Mouse (Mus musculus) large intestine, adult 2 months (tissue): ENCODE measurements around the gene Ruvbl1. TPM values are rescaled to one million over a fixed set of nuclear protein-coding genes. Genes with fewer than 3 reads are reported as not detected.

Experiments used
- DNase-seq: peaks from one replicate; pipeline ENCODE4 v3.0.0-alpha.2; 2012; ENCODE audit warnings: low read depth, low spot score
- WGBS: fragments of 180-500 bp; shearing (Covaris S2); methylation state at CpG from one replicate; pipeline ENCODE4 v1.1.7; 2018; 5-methylcytosine and 5-hydroxymethylcytosine counted together
- polyA plus RNA-seq: library from polyadenylated mRNA; depleted of rRNA; stranded (reverse); fragments of >200 nt; gene quantifications from 2 replicates; pipeline ENCODE4 v1.2.3, GENCODE M21; 2012

The Ruvbl1 gene
- polyA plus RNA-seq, 1 experiment = 25.3 TPM

- 90% methylated on average over 12 of the region's 12 CpGs for WGBS
Observed at GRCm38 (mm10) chr6:88490629-88491354, 25.6 kb downstream of the Ruvbl1 start.

DNA sequence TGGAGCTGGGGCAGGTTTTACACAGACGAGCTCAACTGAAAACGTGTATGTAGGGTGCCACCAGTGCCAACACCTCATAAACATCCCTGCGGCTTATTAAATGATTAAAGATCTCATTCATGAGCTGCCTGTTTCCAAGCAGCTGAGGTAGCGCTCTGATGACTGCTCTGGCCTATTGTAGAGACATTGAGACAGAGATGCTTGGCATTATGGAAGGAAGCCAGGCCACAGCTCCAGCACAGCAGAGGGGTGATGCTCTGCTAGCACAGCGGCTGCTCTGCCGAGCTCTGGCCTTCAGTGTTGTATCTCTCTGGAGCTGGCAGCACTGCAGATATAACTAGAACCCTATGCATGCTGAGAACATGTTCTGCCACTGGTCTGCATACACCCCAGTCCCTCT, 28.5 kb downstream of the Ruvbl1 start:
- WGBS = 80% methylated on average over 6 of the region's 6 CpGs

More at GRCm38 (mm10) chr6:88490629-88491354, 25.6 kb downstream of the Ruvbl1 start:
- no peak for DNase-seq

DNA sequence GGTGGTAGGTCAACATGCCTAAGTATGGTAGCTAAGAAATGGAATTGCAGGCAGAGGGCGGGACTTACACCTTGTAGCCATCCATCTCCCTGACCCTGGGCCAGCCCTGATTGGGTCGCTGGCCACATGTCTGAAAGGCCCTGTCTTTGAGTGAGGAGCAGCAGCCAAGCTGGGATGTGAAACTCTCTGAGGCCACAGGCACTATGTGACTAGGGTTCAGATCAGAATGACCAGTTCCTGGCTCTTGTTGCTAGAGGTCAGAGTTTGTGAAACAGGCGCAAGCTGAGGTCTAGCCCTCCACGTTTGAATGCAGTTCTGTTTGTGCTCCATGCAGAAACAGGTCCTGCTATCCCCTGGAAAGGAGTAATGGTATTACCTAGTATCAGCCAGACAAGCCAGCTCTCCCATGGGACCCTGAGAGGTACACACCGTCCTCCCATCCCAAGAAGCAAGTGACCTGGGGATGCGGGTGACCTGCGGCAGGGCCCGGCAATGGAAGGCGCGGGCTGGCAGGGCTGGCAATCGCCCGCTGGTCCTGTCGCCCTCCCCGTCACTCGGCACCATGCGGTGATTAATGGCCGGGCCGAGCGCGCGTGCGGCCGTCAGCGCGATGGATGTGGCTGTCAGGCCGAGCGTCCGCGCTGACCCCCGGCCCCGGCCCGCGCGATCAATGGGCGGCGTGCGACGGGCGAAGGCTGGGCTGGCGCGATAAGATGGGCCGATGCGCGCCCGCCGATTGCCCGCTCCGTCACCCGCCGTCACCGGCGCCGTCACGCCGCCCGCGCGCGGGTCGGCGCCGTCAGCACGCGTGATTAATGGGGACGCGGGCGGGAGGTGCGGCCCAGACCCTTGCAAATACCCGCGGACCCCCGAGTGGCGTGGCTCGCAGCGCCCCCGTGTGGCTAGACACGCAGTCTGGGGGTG, 34.5 kb downstream of the Ruvbl1 start:
- WGBS = 5% methylated on average over 76 of the region's 76 CpGs
- no peak for DNase-seq

More for the DNA sequence above, 28.5 kb downstream of the Ruvbl1 start:
- DNase-seq = no peak

DNA sequence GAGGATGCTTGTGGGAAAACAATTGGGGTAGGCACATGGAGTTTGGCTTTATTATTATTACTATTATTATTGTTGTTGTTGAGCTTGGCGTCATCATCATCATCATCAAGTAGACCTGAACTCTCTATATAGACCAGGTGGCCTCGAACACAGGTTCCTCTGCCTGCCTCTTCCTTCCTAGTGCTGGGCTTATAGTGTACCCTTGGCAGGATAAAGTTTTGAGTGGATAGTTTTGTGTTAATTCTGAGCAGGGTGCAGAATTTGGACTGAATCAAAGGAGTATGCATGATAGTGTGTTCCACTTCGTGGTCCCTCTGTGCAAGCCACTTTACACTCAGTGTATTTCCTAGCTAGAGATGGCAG, 35.2 kb downstream of the Ruvbl1 start:
- WGBS = 9% methylated on average over 3 of the region's 3 CpGs

GRCm38 (mm10) chr6:88502030-88502970, 37.1 kb downstream of the Ruvbl1 start:
- 75% methylated on average over 13 of the region's 13 CpGs for WGBS
- no peak for DNase-seq

More for the DNA sequence above, 35.2 kb downstream of the Ruvbl1 start:
- no peak for DNase-seq

- 78% methylated on average over 4 of the region's 4 CpGs for WGBS
- DNase-seq = no peak
Observed at GRCm38 (mm10) chr6:88503044-88503443, 37.8 kb downstream of the Ruvbl1 start.

- 87% methylated on average over 8 of the region's 8 CpGs for WGBS
- no peak for DNase-seq
Observed at GRCm38 (mm10) chr6:88513984-88514383, 48.8 kb downstream of the Ruvbl1 start.

- no peak for DNase-seq
- WGBS = 89% methylated on average over 4 of the region's 4 CpGs
Observed at GRCm38 (mm10) chr6:88514546-88514945, 49.3 kb downstream of the Ruvbl1 start.

DNA sequence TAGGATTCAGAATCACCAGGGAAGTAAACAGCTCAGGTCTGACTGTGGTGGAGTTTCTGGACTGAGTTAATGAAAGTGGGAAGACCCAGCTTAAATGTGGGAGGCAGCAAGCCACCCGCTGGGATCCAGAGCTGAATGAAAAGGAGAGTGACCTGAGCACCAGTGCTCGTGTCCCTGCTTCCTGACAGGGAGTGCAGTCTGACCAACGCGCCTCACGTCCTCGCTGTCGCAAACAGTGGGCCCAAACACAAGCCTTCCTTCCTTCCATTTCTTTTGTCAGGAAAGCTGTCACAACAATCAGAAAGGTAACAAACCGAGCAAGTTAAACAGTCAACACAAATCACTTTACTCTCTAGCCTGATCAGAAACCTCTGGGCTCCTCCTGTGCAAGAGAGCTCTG, 50.8 kb downstream of the Ruvbl1 start:
- 77% methylated on average over 8 of the region's 8 CpGs for WGBS
- DNase-seq = no peak

- DNase-seq = no peak
- WGBS = 60% methylated on average over 5 of the region's 5 CpGs
Observed at GRCm38 (mm10) chr6:88516667-88517066, 51.5 kb downstream of the Ruvbl1 start.

GRCm38 (mm10) chr6:88517701-88518403, 52.6 kb downstream of the Ruvbl1 start:
- no peak for DNase-seq
- WGBS = 3% methylated on average over 18 of the region's 18 CpGs

DNA sequence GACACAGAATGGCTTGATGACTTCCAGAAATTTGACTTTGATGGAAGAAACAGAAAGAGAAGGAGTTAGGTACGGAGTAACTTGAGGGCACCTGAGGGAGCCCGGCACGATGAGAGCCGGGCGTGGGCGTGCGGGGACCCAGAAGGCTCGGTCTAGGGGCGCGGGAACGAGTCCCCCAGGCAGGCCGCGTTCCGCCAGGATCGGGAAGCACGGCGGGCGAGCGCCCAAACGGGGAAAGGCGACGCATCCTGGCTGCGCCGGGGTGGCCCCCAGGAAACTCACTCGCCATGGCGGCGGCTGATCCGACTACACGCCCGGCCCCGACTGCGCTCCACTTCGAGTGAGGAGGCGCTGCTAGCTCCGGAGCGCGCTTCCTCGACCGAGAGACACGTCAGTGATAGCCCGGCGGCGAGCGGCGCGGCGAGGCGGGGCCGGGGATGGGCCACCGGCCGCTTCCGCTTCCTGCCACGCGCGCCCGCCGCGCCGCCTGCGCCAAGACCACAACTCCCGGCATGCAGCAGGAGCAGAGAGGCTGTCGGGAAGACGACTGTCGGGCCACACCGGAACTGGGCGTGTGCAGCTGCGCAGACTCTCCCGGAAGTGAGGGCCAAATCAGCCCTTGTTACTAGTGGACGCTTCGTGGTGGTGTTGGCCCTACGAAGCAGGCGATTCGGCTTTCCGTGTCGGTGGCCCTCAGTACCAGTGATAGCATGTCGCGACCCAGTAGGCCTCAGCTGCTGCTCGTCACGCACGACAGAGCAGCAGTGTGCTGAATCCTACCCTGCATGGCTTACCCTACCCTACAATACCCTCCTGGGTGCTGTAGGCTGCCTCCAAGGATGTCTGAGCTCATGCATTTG, 53.4 kb downstream of the Ruvbl1 start, which contains the start of gene Sec61a1:
TSS of gene Sec61a1 (minus strand) at position 502 of the 860 bp plus-strand sequence.
- DNase-seq = peak; percentile 72
- under 1% methylated on average over 80 of the region's 80 CpGs for WGBS

DNA sequence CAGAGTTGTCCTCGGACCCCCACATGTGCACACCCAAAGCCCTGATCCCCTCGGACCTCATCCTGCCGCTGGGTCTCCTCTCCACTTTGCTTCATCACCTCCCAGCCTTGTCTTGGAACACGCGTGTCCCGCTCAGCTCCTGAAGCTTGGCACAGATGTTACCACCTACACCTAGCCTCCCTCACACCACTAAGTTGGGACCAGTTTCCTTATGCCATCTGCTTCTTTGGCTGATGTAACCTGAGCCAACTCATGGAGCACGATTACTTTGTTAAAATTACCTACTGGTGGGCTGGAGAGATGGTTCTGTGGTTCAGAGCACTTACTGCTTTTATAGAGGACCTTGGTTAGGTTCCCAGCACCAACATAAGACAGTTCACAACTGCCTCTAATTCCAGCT, 56.6 kb downstream of the Ruvbl1 start:
- no peak for DNase-seq
- WGBS = 86% methylated on average over 7 of the region's 7 CpGs

DNA sequence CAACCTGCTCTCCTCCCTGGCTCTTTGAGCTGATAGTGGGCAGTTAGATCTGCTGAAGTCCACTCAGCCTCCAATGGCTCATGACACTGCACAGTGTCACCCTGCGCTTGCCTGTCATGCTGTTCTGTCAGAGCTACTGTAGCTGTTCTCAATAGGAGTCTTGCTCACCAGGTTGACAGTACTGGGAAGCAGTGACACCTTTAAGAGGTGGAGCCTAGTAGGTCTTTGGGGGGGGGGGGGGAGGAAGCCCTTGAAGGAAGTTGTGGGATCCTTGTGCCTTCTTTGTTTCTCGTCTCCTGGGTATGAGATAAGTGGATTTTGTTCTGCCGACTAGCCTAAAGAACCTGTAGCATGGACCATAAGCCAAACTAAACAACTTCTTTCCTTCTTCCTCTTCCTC, 57.4 kb downstream of the Ruvbl1 start:
- WGBS = 36% methylated on average over 3 of the region's 3 CpGs
- no peak for DNase-seq

GRCm38 (mm10) chr6:88523043-88523442, 57.8 kb downstream of the Ruvbl1 start:
- DNase-seq = no peak
- WGBS = 54% methylated on average over 3 of the region's 3 CpGs

- DNase-seq = no peak
- WGBS = 89% methylated on average over 3 of the region's 3 CpGs
Observed at GRCm38 (mm10) chr6:88523451-88523850, 58.2 kb downstream of the Ruvbl1 start.

DNA sequence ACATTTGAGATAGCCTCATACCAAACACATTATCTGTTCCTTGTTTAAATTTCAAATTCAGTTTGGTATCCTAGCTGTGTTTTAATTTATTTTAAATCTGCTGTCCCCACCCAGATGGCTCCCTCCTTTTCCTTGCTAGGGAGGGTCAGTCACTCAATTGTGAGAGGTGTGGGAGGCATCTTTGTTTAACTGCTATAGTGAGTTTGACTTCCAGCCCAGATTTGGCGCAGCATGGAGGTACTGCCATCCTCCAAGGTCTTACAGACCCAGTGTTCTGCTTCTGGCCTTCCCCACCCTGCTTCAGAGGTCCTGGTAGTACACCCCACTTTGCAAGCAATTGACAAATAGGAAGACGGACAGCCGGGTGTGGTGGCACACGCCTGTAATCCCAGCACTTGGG, 58.8 kb downstream of the Ruvbl1 start:
- no peak for DNase-seq
- 88% methylated on average over 4 of the region's 4 CpGs for WGBS

GRCm38 (mm10) chr6:88530306-88530705, 65.1 kb downstream of the Ruvbl1 start:
- DNase-seq = no peak
